Mouse (Mus musculus) layer of hippocampus, postnatal 36 days (tissue): Measurements from ENCODE around the gene Ttc29. TPM values are rescaled to one million over a fixed set of nuclear protein-coding genes. Genes with fewer than 3 reads are reported as not detected.
A peak's percentile ranks its signal among the peaks of the same experiment; 100 is the strongest.

Source experiments
- DNase-seq, 2 experiments: peaks; one replicate each; pipeline ENCODE4 v3.0.0; 2022
- total RNA-seq, 2 experiments: library from RNA; stranded (reverse); gene quantifications; 2 replicates each; pipeline ENCODE4 v1.2.3; 2021

Ttc29 gene
- not detected for total RNA-seq

- peak; percentile 4 to 18 for DNase-seq
These were observed at the start of gene Ttc29 for GRCm38 (mm10) chr8:78213074-78213473. Gene Ttc29, plus strand, starts transcription at chr8:78213297.

GRCm38 (mm10) chr8:78171351-78171750, 41.7 kb upstream of the Ttc29 start:
- DNase-seq: no peak

GRCm38 (mm10) chr8:78182654-78183053, 30.4 kb upstream of the Ttc29 start:
- no peak for DNase-seq

- no peak for DNase-seq
These were observed 29.7 kb upstream of the Ttc29 start for GRCm38 (mm10) chr8:78183414-78183813.

- DNase-seq: no peak
These were observed 26.0 kb upstream of the Ttc29 start for GRCm38 (mm10) chr8:78187087-78187486.

- DNase-seq: no peak
These were observed 8.9 kb upstream of the Ttc29 start for GRCm38 (mm10) chr8:78204229-78204628.

GRCm38 (mm10) chr8:78210424-78210823, 2.7 kb upstream of the Ttc29 start:
- DNase-seq: no peak

- DNase-seq: no peak
These were observed 1.5 kb downstream of the Ttc29 start for GRCm38 (mm10) chr8:78214645-78215044.

- no peak for DNase-seq
These were observed 13.0 kb downstream of the Ttc29 start for GRCm38 (mm10) chr8:78226087-78226486.

- no peak for DNase-seq
These were observed 17.6 kb downstream of the Ttc29 start for GRCm38 (mm10) chr8:78230721-78231120.

GRCm38 (mm10) chr8:78232870-78233707, 20.0 kb downstream of the Ttc29 start:
- DNase-seq: peak in 1 of 2 experiments; percentile 2

- DNase-seq: peak; percentile 5 to 19
These were observed 20.7 kb downstream of the Ttc29 start for GRCm38 (mm10) chr8:78233708-78234201.

- DNase-seq: peak in 1 of 2 experiments; percentile 20
These were observed 25.0 kb downstream of the Ttc29 start for GRCm38 (mm10) chr8:78237972-78238675.

GRCm38 (mm10) chr8:78251115-78251514, 38.0 kb downstream of the Ttc29 start:
- DNase-seq: no peak

- no peak for DNase-seq
These were observed 41.3 kb downstream of the Ttc29 start for GRCm38 (mm10) chr8:78254374-78254773.

- DNase-seq: no peak
These were observed 41.9 kb downstream of the Ttc29 start for GRCm38 (mm10) chr8:78255011-78255410.

- DNase-seq: no peak
These were observed 52.4 kb downstream of the Ttc29 start for GRCm38 (mm10) chr8:78265506-78265905.

GRCm38 (mm10) chr8:78266231-78266630, 53.1 kb downstream of the Ttc29 start:
- DNase-seq: no peak

- no peak for DNase-seq
These were observed 54.9 kb downstream of the Ttc29 start for GRCm38 (mm10) chr8:78267894-78268411.

- no peak for DNase-seq
These were observed 56.2 kb downstream of the Ttc29 start for GRCm38 (mm10) chr8:78269281-78269680.

GRCm38 (mm10) chr8:78271391-78271790, 58.3 kb downstream of the Ttc29 start:
- no peak for DNase-seq

GRCm38 (mm10) chr8:78276120-78276519, 63.0 kb downstream of the Ttc29 start:
- no peak for DNase-seq

GRCm38 (mm10) chr8:78277411-78277810, 64.3 kb downstream of the Ttc29 start:
- DNase-seq: no peak
